Mouse (Mus musculus) kidney, embryonic 16.5 days (tissue): ENCODE data around the gene Cela2a. TPM values are rescaled to one million over a fixed set of nuclear protein-coding genes. Genes with fewer than 3 reads are reported as not detected.

ENCODE experiments used
- ATAC-seq: fragments of 200-750 bp; cut with Nextera tagmentation; 2 replicates; pipeline ENCODE4 v1.8.0; 2017; ENCODE audit warnings: moderate TSS enrichment; ENCODE audit not compliant: low FRiP score, low TSS enrichment
- H3K27ac ChIP-seq: fragments of 300-500 bp; sonication (generic); 2 replicates; pipeline ENCODE4 v1.5.1; 2014; ENCODE audit warnings: low read length
- H3K27me3 ChIP-seq: fragments of 300-500 bp; sonication (generic); 2 replicates; pipeline ENCODE4 v1.6.1; 2014; ENCODE audit warnings: low read length, control low read depth, mixed read lengths; ENCODE audit not compliant: insufficient read depth
- H3K36me3 ChIP-seq: fragments of 300-500 bp; sonication (generic); 2 replicates; pipeline ENCODE4 v1.6.1; 2014; ENCODE audit warnings: low read length, control low read depth, mixed read lengths; ENCODE audit not compliant: insufficient read depth
- H3K4me1 ChIP-seq: fragments of 300-500 bp; sonication (generic); 2 replicates; pipeline ENCODE4 v1.6.1; 2014; ENCODE audit warnings: low read length, control low read depth, mixed read lengths; ENCODE audit not compliant: insufficient read depth
- H3K4me2 ChIP-seq: fragments of 300-500 bp; sonication (generic); replicated peaks from 2 replicates; pipeline ENCODE4 v1.6.1; 2014; ENCODE audit warnings: low read depth, low read length
- H3K4me3 ChIP-seq: fragments of 300-500 bp; sonication (generic); 2 replicates; pipeline ENCODE4 v1.5.1; 2014; ENCODE audit warnings: mild to moderate bottlenecking, low read length
- H3K9ac ChIP-seq: fragments of 300-500 bp; sonication (generic); replicated peaks from 2 replicates; pipeline ENCODE4 v1.6.1; 2014; ENCODE audit warnings: low read length
- H3K9me3 ChIP-seq: fragments of 300-500 bp; sonication (generic); 2 replicates; pipeline ENCODE4 v1.6.1; 2016; ENCODE audit warnings: low read length, control low read depth
- WGBS: fragments of 180-500 bp; shearing (Covaris S2); extraction: QIAGEN DNeasy Blood & Tissue Kit; methylation state at CpG from one replicate; pipeline ENCODE4 v1.1.7; 2014; 5-methylcytosine and 5-hydroxymethylcytosine counted together
- polyA plus RNA-seq: library from polyadenylated mRNA; unstranded; fragments of >200 nt; fragmentation: Nextera tagmentation; extraction: Ambion mirVana; gene quantifications from 2 replicates; pipeline ENCODE4 v1.2.1, GENCODE M21; 2015

Gene Cela2a
- polyA plus RNA-seq, 1 experiment from 2014 or later = not detected

GRCm38 (mm10) chr4:141828177-141828576, 2.2 kb upstream of the Cela2a start:
- no peak overlapping the region for H3K27ac ChIP-seq
- H3K4me1 ChIP-seq = no peaks in the 10 kb centered on the region
- H3K27me3 ChIP-seq = no peaks in the 10 kb centered on the region
- no peaks in the 10 kb centered on the region for H3K9me3 ChIP-seq
- no peak overlapping the region for H3K9ac ChIP-seq
- H3K4me3 ChIP-seq = no peak overlapping the region
- 62% methylated on average over 4 of the region's 4 CpGs for WGBS
- no peaks in the 10 kb centered on the region for H3K36me3 ChIP-seq
- ATAC-seq = no peak
- no peak overlapping the region for H3K4me2 ChIP-seq

DNA sequence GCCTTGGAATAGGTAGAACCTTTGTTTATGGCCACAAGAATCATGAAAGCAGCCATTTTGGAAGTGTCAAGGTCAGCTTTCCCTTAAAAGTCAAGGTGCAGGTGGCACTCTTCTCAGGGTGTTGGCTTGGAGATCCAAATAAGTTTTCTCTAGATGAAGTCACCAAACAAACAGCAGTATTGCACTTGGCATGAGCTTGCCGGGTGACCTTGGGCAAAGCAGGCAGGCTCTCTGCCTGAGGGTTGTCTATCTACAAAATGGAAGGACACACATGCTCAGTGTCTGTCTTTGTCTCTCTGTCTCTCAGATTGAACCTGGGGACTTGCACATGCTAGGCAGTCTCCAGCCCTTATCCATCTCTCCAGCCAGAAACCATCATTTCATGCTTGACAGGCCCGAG, 1.4 kb upstream of the Cela2a start:
- Histone ChIP-seq H3K36me3 (no peaks in the 10 kb centered on the region), H3K9me3 (no peaks in the 10 kb centered on the region), H3K4me2 (no peak overlapping the region), H3K9ac (no peak overlapping the region), H3K27me3 (no peaks in the 10 kb centered on the region), H3K4me3 (no peak overlapping the region), H3K27ac (no peak overlapping the region), H3K4me1 (no peaks in the 10 kb centered on the region)
- no peak for ATAC-seq
- 78% methylated on average over 2 of the region's 2 CpGs for WGBS

DNA sequence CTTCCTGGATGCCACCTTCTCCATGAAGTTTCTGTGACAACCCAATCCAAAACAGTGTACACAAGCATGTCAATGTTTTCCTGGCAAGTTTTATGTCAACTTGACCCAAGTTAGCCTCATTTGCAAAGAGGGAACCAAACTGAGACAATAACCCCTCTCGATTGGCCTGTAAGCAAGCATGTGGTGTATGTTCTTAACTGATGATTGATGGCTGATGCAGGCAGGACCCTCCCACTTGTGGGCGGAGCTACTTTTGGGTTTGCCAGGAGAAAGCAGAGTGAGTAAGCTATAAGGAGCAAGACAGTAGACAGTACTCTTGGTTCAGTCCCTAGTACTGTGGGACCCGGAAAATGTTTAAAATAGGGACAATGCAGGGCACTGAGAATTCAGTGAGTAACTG, 3.0 kb downstream of the Cela2a start:
- WGBS = 70% methylated on average over 3 of the region's 3 CpGs
- Histone ChIP-seq H3K4me3 (no peak overlapping the region), H3K4me2 (no peak overlapping the region), H3K27ac (no peak overlapping the region), H3K9me3 (no peaks in the 10 kb centered on the region), H3K27me3 (no peaks in the 10 kb centered on the region), H3K4me1 (no peaks in the 10 kb centered on the region), H3K36me3 (no peaks in the 10 kb centered on the region), H3K9ac (no peak overlapping the region)
- no peak for ATAC-seq

GRCm38 (mm10) chr4:141822089-141822488, 3.9 kb downstream of the Cela2a start:
- no peak for ATAC-seq
- 76% methylated on average over 10 of the region's 10 CpGs for WGBS
- Histone ChIP-seq H3K27ac (no peak overlapping the region), H3K36me3 (no peaks in the 10 kb centered on the region), H3K4me1 (no peaks in the 10 kb centered on the region), H3K4me2 (no peak overlapping the region), H3K9me3 (no peaks in the 10 kb centered on the region), H3K27me3 (no peaks in the 10 kb centered on the region), H3K9ac (no peak overlapping the region), H3K4me3 (no peak overlapping the region)

DNA sequence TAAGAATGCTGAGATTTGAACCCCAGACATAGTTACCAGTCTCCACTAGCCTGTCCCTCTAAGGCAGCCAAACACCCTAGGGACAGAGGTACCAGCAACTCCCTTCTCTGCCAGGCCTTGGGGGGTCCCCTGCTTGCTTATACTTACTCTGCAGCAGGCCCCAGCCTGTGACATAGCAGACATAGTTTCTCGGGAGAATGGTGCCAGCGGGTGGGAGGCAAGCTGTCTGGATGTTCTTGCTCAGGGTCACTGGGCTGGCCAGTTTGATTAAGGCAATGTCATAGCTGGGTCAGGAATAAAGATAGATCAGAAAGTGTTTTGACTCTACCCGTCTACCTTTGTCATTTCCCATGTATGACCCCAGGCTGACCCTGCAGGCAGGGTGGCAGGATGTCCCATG, 4.8 kb downstream of the Cela2a start:
- Histone ChIP-seq H3K4me2 (no peak overlapping the region), H3K36me3 (no peaks in the 10 kb centered on the region), H3K27me3 (no peaks in the 10 kb centered on the region), H3K4me1 (no peaks in the 10 kb centered on the region), H3K4me3 (no peak overlapping the region), H3K9me3 (no peaks in the 10 kb centered on the region), H3K27ac (no peak overlapping the region), H3K9ac (no peak overlapping the region)
- ATAC-seq = no peak
- 58% methylated on average over 3 of the region's 3 CpGs for WGBS

DNA sequence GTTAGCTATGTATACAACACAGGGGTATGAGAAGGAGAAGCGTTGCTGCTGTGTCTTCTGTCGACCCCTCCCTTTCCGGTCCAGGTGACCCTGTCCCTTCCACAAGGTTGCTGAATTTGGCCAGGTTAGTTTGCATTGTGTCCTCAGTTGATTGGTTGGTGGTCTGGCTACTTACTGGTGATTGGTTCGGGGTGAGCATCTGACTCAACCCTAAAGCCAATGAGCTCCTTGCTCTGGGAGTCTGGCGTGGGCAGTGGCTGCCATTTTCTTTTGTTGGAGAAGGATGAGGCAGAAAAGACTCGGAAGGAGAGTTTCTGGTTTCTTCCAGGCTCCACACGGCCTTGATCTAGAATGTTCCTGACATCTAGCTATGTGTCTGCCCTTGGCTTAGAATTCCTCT, 6.6 kb downstream of the Cela2a start:
- Histone ChIP-seq H3K27ac (no peak overlapping the region), H3K27me3 (no peaks in the 10 kb centered on the region), H3K9me3 (no peaks in the 10 kb centered on the region), H3K9ac (no peak overlapping the region), H3K36me3 (no peaks in the 10 kb centered on the region), H3K4me2 (no peak overlapping the region), H3K4me1 (no peaks in the 10 kb centered on the region), H3K4me3 (no peak overlapping the region)
- WGBS = 93% methylated on average over 7 of the region's 7 CpGs
- ATAC-seq = no peak

GRCm38 (mm10) chr4:141818861-141819260, 7.1 kb downstream of the Cela2a start:
- Histone ChIP-seq H3K9ac (no peak overlapping the region), H3K4me3 (no peak overlapping the region), H3K9me3 (no peaks in the 10 kb centered on the region), H3K4me2 (no peak overlapping the region), H3K36me3 (0 out of 2 replicates have a peak, but pooled peaks cover under 1% of the 10 kb centered on the region), H3K27ac (no peak overlapping the region), H3K27me3 (no peaks in the 10 kb centered on the region), H3K4me1 (no peaks in the 10 kb centered on the region)
- 89% methylated on average over 13 of the region's 13 CpGs for WGBS
- no peak for ATAC-seq

GRCm38 (mm10) chr4:141817706-141818105, 8.3 kb downstream of the Cela2a start:
- no peak overlapping the region for H3K27ac ChIP-seq
- H3K27me3 ChIP-seq = no peaks in the 10 kb centered on the region
- 0 out of 2 replicates have a peak, but pooled peaks cover 10% of the 10 kb centered on the region for H3K36me3 ChIP-seq
- no peak overlapping the region for H3K4me3 ChIP-seq
- no peak for ATAC-seq
- 74% methylated on average over 10 of the region's 10 CpGs for WGBS
- no peaks in the 10 kb centered on the region for H3K4me1 ChIP-seq
- no peaks in the 10 kb centered on the region for H3K9me3 ChIP-seq
- no peak overlapping the region for H3K4me2 ChIP-seq
- no peak overlapping the region for H3K9ac ChIP-seq

DNA sequence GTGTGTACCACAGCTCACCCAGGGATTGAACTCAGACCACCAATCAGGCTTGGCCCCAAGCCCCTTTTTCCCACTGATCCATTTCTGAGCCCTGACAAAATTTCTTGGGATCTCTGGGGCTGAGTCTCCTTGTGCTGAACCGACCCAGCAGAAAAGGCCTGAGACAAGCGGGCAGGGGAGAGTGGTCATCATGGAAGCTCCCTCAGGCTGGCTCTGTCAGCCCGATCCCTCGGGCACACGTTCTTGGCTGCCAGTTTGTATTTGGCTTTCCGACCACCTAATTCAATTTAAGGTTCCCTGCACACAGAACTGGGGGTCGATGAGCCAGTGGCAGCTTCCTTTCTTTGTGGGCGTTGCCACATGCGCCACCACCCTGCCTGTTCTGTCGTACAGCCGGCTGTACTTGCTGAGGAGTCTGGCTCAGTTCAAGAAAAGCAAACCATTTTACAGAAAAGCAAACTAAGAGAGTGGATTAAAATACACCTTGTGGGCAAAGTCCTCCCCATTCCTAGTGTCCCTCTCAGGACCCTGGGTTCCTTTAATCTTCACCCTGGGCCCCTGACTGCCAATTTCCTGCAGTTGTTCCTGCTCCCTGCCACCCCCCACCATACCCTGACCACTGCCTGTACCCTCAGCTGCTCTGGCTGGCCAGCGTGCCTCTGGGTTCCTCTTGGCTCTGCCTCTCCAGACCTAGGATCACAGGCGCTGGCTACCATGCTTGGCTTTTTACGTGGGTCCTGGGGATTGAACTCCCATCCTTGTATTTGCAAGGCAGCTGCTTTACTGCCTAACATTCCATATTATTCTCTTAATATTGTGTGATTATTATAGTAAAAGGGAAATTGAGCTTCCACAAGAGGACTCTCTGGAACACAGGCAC, 8.9 kb downstream of the Cela2a start:
- Histone ChIP-seq H3K36me3 (peaks cover 15% of the 10 kb centered on the region; the same call in 1 of the 2 replicates), H3K27me3 (no peaks in the 10 kb centered on the region), H3K9me3 (no peaks in the 10 kb centered on the region), H3K9ac (no peak overlapping the region), H3K4me3 (no peak overlapping the region), H3K4me2 (no peak overlapping the region), H3K27ac (no peak overlapping the region), H3K4me1 (no peaks in the 10 kb centered on the region)
- no peak for ATAC-seq
- 55% methylated on average over 14 of the region's 14 CpGs for WGBS

DNA sequence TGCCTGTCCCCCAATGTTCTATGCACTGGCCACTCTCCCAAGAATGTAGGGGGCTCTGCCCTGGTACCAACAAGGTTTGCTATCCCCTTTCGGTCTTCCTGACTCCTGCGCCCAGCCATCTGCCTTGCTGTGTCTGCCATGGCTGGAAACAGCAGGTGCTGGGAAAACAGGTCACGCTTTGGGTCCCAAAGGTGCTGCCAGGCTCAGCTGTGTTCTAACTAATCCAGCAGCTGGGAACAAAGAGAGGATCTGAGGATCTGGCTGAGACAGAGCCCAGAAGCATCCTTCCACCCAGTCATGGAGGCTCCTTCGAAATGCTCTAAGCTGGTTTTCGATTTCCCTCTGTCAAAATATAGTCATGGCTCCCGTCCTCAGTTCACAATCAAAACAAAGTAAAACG, 9.7 kb downstream of the Cela2a start:
- Histone ChIP-seq H3K4me3 (no peak overlapping the region), H3K27me3 (no peaks in the 10 kb centered on the region), H3K36me3 (peaks cover 22% of the 10 kb centered on the region; the same call in 1 of the 2 replicates), H3K9ac (no peak overlapping the region), H3K27ac (no peak overlapping the region), H3K9me3 (no peaks in the 10 kb centered on the region), H3K4me1 (no peaks in the 10 kb centered on the region), H3K4me2 (no peak overlapping the region)
- no peak for ATAC-seq
- 87% methylated on average over 7 of the region's 7 CpGs for WGBS
